Mouse (Mus musculus) spleen, postnatal 10 days (tissue): ENCODE measurements around the gene 4931428F04Rik.
"Not testable (repeated sequence)": the region's sequence is repeated elsewhere in the genome, so short reads cannot be mapped to it uniquely, and the experiment has no call there.

Experiments used
- DNase-seq, 2 experiments: peaks; one replicate each; pipeline ENCODE4 v3.0.0; 2021 to 2022; ENCODE audit warnings: low spot score in 2 of 2

4931428F04Rik gene

GRCm38 (mm10) chr8:105307670-105308069 is 18.0 kb upstream of the 4931428F04Rik start:
- DNase-seq = no peak

- DNase-seq = no peak
Measured at GRCm38 (mm10) chr8:105306146-105306691, 16.6 kb upstream of the 4931428F04Rik start.

GRCm38 (mm10) chr8:105305211-105306145 is 15.8 kb upstream of the 4931428F04Rik start, which contains the start of gene Elmo3:
TSS of gene Elmo3 (plus strand) at chr8:105305601.
- peak; percentile 64 to 66 for DNase-seq

- DNase-seq = peak in 1 of 2 experiments; percentile 40
Measured at GRCm38 (mm10) chr8:105304325-105305210, 14.9 kb upstream of the 4931428F04Rik start.

GRCm38 (mm10) chr8:105303874-105304273 is 14.2 kb upstream of the 4931428F04Rik start:
- DNase-seq = no peak

GRCm38 (mm10) chr8:105303396-105303795 is 13.7 kb upstream of the 4931428F04Rik start:
- no peak for DNase-seq

GRCm38 (mm10) chr8:105299962-105300361 is 10.3 kb upstream of the 4931428F04Rik start:
- DNase-seq = peak; percentile 77 to 87

GRCm38 (mm10) chr8:105298351-105299252 is 8.9 kb upstream of the 4931428F04Rik start:
- peak; percentile 59 to 63 for DNase-seq

GRCm38 (mm10) chr8:105297511-105298192 is 8.0 kb upstream of the 4931428F04Rik start, which contains the start of gene E2f4:
TSS of gene E2f4 (plus strand) at chr8:105297663.
- peak; percentile 86 to 94 for DNase-seq

- DNase-seq = no peak
Measured at GRCm38 (mm10) chr8:105295895-105296573, 6.4 kb upstream of the 4931428F04Rik start, which contains the start of gene Exoc3l. TSS of gene Exoc3l (minus strand) at chr8:105296101.

- DNase-seq = no peak
Measured at GRCm38 (mm10) chr8:105295256-105295655, 5.6 kb upstream of the 4931428F04Rik start.

GRCm38 (mm10) chr8:105294776-105295175 is 5.1 kb upstream of the 4931428F04Rik start:
- DNase-seq = no peak

- no peak for DNase-seq
Measured at GRCm38 (mm10) chr8:105293405-105293804, 3.7 kb upstream of the 4931428F04Rik start.

- no peak for DNase-seq
Measured at GRCm38 (mm10) chr8:105292471-105292870, 2.8 kb upstream of the 4931428F04Rik start.

- DNase-seq = not testable (repeated sequence)
Measured at GRCm38 (mm10) chr8:105291802-105292201, 2.1 kb upstream of the 4931428F04Rik start.

GRCm38 (mm10) chr8:105291364-105291763 is 1.7 kb upstream of the 4931428F04Rik start:
- DNase-seq = not testable (repeated sequence)

GRCm38 (mm10) chr8:105290554-105291314 is 1.1 kb upstream of the 4931428F04Rik start:
- peak; percentile 96 to 98 for DNase-seq

GRCm38 (mm10) chr8:105288958-105289732 is 519 bp downstream of the 4931428F04Rik start:
- peak; percentile 81 to 94 for DNase-seq
